Mouse (Mus musculus) yolk sac, embryonic 10.5 days (tissue): ENCODE data around the gene Rnf24.
"Not testable (repeated sequence)": the region's sequence is repeated elsewhere in the genome, so short reads cannot be mapped to it uniquely, and the experiment has no call there.

Experiments
- DNase-seq: peaks from one replicate; pipeline ENCODE4 v3.0.0-alpha.2; 2017; ENCODE audit warnings: low spot score

Rnf24 gene

DNA sequence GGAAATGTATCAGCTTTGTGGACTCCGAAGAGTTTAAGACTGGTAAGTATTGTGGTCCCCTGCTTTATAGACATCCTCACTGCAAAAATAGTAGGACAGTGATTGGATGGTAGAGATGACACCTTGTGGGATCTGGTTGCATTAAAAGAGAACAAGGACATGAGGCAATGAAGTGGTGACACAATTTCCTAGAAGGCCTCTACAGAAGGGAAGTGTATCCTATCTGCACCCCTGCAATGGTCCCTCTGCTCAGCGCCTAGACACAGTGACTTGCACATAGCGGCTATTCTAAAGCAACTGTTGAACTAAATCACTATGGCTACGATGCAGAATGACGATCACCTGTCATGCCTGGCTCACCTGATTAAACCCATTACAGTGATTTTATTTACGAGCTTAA, 15.1 kb downstream of the Rnf24 start:
- DNase-seq, result no peak

DNA sequence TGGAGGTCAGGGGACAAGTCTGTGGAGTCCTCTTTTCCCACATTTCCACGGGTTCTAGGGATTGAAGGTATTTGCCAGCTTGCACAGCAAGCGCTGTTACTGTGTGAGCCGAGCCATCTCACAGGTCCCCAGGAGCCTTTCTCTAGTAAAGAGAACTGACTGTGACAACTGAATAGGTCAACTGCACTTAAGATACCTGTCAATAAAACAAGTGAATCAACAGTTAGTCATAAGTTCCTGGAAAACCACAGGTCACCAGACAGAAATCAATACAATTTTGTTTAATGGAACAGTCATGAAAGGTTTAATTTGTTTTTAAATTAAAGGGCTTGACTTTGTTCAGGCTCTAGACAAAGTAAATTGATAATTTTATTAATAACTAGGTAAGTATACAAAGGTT, 22.1 kb downstream of the Rnf24 start:
- no peak for DNase-seq

DNA sequence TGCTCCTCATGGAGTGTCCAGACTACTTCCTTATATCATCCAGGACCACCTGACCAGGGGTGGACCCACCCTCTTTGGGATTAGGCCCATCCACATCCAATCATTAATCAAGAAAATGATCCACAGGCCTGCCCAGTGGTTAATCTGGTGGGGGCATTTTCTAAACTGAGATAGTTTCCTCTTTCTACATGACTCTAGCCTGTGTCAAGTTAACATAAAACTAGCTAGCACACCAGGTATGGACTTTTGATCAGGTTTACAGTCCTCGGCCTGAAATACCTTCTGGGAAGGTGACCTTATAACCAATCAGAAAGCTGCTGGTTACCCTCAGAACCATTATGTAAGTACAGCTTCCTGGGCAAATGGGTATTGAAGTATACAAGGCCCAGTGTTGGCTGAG, 23.7 kb downstream of the Rnf24 start:
- DNase-seq, result no peak

DNA sequence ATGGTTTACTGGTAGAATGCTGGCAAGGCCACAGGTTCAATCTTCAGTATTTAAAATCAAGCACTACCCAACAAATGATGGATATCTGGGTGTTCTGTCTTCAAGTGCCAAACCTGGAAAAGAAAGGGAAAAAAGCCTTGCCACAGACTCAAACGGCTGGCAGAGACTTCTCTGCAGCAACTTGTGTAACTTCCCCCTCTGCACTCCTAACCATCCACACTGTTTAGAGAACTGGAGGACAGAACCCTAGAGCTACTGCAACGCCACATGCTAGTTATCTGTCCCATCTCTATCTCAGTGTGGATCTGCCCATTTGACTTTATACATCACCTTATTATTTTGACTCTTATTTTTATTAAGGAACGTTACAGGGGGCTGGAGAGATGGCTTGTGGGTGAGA, 26.6 kb downstream of the Rnf24 start:
- no peak for DNase-seq

DNA sequence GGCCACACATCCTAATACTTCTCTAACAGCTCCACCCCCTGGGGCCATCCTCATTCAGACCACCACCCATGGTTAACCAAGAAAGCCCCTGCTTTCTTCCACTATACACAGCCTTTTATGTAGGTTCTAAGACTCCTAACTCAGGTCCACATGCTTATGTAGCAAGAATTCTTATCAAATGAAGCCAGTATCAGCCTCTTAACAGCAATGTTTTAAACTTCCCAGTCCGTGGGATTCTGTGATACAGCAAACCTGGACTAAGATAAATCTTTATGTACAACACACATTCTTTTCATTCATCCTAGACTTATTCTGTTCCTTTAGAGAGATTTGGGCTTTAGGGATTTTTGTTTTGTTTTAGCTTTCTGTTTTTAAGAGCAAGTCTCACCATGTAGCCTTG, 29.0 kb downstream of the Rnf24 start:
- no peak for DNase-seq

DNA sequence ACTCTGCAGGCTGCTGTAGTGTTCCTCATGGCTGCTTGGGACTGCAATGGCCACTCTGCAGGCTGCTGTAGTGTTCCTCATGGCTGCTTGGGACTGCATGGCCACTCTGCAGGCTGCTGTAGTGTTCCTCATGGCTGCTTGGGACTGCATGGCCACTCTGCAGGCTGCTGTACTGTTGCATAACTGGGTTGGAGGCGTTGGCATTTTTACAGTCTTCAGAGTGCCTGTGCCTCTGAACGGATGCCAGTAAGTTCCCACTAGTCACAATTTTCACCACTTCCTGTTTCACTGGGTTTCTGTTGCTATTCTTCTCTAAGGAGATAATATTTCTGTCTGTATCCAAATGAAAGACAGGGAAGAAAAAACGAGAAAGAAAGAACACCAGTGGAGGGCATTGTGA, 31.5 kb downstream of the Rnf24 start:
- DNase-seq, result not testable (repeated sequence)

DNA sequence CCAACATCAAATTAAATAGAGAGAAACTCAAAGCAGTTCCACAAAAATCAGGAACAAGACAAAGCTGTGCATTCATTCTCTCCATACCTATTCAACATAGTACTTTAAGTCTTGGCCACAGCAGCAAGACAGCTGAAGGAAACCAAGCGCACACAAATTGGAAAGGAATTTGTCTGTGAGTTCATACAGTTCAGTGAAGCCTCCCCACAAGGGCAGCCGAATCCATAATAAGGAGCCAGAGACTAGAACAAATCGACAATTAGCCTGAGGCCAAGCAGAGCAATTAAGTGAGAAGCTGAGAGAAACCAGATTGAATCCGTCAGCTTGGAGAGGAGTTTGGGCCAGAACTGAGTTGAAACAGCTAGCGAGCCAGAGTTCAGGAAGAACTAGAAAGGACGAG, 33.3 kb downstream of the Rnf24 start:
- DNase-seq, result no peak

DNA sequence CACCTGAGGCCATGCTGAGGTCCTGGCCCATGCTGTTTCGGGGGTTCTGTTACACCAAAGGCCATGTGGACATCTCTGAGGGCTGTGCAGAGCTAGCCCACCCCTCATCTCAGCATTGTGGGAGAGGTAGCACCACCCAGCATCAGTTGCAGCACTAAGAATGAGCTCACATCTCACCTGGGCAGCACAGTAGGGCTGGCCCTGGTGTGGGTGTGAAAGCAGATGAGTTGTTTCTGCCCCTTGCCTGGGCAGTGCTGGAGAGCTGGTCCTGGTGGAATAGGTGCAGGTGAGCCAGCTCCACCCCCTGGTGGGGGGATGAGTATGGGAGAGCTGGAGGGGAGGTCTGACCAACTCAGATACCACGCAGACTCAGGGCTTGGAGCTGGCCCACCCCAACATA, 36.5 kb downstream of the Rnf24 start:
- DNase-seq, result no peak

DNA sequence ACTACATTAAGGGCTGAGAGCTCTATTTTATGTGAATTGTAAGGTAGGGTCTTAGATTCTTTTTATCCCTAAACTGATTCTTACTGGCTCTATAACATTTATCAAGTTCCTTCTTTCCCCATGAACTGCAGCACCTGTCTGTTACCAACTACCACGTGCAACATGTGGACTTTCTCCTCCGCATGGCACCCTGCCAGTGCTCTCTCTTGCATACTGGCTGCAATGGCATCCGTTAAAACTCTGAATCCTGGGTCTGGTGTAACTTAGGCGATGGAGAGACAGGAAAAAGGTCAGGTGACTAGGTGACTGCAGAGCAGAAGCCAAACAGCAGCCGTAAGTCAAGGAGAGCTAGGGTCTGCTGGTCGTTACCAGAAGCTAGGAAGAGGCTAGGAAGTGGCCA, 43.4 kb downstream of the Rnf24 start:
- DNase-seq, result no peak

DNA sequence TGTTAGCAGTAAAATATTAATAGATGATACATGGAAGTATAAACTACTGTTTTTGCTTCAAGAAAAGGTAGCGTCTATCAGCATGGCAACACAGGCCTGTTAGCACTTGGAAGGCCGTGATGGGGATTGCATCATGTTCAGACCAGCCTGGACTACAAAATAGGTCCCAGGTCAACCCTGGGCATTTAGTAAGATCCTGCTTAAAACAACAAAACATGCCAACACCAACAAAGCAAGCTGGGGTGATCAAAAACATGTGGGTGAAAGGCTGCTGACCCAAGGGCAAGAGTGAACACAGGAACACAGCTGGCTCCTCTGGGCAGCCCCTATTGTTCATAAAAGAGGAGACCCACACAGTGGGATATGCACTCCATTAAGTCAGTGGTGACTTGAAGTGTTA, 44.9 kb downstream of the Rnf24 start:
- no peak for DNase-seq

DNA sequence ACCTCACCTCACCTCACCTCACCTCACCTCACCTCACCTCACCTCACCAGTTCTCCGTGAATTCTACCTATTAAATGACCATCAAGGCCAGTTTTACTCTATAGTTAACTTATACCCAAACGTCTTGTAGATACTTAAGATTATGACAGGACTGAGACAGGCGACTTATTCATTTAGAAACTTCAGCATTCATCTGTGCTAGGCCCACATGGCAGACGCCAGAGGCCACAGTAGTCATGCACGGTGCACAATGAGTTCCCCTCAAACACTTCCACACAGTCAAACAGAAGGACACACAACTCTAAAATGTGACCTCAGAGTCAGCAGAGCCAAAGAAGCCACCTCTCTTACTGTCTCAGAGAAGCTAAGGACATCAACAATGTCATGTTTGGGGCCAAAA, 45.3 kb downstream of the Rnf24 start:
- DNase-seq, result no peak

DNA sequence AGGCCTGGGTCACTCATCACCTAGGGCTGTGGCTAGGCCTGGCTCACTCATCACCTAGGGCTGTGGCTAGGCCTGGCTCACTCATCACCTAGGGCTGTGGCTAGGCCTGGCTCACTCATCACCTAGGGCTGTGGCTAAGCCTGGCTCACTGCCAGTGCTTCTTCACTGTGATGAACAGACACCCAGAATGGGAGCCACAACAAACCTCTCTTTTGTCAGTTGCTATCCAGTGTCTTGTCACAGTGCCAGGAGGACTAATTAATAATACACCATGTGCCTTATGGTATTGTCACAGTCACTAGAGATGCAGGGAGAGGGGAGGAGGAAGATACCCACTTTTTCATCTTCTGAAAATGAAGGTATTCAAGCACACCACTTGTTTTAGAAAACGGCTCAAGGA, 47.5 kb downstream of the Rnf24 start:
- DNase-seq, result not testable (repeated sequence)

DNA sequence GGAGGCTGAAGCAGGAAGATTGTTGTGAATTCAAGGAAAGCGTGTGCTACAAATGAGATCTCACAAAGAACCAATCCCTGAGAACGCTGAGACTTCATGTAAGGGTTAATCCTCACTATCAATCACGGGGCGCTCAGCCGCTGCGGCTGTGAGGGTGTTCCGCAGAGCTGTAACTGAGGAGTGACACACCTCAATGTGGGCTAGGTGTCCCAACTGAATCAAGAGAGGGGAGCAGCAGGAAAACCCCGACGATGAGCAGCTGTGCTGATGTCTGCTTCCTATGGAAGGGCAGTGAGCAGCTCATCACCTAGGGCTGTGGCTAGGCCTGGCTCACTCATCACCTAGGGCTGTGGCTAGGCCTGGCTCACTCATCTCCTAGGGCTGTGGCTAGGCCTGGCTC, 48.2 kb downstream of the Rnf24 start:
- no peak for DNase-seq

DNA sequence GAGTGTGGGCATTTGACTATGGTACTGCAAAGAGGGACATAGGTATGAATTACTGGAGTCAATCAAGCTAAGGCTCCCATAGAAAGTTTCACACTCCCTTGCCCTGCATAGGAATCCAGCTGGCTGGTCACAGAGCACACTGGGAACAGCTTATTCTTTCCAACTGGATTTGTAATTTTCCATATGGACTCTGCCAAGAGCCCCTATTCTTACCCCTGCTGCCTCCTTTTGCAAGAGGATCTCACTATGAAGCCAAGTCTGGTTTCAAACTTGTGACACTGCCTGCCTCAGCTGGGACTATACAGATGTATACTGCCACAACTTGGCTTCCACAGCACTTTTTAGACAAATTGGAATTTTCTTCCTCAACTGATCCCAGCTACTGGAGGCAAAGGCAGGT, 51.1 kb downstream of the Rnf24 start:
- DNase-seq, result no peak

DNA sequence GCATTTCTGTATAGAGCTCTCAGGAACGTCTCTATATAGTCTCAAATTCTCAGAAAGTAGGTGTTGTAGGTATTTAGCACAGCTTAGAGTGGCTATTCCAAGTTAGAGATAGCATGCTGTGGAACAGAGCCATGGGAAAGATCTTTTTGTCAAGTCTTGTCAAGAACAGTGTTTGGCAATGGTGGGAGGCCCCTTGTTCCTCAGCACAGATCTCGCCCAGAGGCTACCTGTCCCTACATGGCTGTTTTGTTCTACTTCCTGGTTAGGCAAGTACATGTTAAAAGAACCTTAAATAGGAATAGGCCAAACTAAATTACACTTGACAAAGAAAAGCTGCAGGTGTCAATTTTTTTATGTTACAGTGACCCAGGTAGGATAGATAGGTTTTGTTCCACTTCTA, 52.2 kb downstream of the Rnf24 start:
- DNase-seq, result no peak

DNA sequence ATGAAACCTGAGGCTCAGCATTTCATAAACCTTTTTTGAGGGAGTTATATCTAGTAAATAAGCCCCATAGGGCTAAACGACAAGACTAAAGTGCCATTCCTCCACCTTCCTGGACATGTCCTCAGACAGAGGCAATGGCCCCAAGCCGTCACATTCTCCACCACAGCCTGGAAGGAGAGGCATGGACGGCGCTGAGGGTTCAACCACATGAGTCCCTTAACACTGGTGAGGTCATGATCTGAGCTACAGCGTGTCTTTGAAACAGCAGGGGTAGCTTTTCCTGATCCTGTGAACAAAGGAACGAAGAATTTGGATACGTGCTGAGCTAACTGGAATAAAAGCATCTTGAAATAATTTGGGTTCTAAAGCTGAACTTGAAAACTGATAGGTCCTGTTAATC, 54.0 kb downstream of the Rnf24 start:
- DNase-seq, result not testable (repeated sequence)

DNA sequence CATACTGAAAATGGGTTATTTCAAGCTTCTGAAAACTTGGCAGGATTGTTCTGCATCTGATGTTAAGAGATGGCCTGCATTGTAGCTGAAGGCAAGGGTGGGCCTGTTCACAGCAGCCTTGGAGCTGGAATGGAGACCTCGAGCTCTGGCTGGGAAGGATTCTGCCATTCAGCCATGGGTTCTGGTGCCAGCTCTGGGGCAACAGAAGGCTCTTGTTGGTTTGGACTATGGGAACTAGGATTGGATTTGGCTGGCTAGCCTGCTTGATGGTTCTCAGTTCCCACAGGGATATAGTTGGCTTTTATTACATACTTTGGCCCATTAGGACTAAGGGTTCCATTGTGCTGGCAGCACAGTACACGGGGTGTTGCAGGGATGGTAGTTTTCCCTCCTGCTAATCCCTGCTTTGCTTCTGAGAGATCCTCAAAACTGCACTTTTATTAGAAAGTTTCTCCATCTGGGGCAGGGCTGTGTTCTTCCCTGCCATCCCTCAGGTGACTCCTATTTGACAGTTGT, 55.9 kb downstream of the Rnf24 start:
- DNase-seq, result no peak

DNA sequence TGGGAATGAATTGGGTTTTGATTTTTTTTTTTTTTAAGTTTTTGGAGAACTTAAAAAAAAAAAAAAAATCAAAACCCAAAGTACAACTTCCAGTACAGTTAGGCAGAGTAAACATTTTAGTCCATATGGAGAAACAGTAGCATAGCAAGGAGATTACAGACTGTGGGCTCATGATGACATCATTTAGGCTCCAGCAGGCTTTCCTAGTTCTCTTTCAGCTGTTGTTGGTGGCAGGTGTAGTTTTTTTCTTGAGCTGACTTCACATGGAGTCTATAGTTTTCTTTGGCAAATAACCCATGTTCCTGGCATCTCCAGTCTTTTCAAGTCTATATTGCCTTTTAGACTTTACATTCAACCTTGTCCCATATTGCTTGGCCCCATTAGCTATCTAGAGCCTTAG, 62.0 kb downstream of the Rnf24 start:
- DNase-seq, result no peak

DNA sequence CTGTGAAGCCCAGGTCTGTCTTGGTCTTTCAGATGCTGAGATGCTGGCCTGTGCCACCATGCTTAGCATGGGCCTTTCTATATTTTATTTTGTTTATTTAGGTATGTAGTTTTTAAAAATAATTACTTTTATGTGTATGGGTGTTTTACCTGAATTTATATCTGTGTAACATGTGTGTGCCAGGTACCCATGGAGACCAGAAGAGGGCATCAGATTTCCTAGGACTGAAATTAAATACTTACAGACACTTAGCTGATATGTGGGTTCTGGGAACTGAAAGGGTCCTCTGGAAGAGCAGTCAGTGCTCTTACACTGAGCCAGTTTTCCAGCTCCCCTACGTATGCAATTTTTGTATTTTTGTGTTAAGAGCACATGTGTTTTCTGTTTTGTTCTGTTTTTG, 66.4 kb downstream of the Rnf24 start:
- no peak for DNase-seq

DNA sequence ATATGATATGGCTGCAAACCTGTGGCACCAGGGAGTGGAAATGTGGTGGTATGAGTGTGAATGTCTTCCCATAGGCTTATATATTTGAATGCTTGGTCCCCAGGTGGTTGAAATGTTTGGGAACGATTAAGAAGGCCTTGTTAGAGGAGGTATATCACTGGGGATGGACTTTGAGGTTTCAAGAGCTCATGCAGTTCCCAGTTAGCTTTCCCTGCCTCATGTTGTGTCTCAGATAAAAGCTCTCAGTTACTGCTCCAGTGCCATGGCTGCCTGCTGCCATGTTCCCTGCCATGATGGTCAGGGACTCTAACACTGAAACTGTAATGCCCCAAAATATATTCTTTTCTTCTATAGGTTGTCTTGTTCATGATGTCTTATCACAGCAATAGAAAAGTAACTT, 71.1 kb downstream of the Rnf24 start:
- DNase-seq, result no peak

DNA sequence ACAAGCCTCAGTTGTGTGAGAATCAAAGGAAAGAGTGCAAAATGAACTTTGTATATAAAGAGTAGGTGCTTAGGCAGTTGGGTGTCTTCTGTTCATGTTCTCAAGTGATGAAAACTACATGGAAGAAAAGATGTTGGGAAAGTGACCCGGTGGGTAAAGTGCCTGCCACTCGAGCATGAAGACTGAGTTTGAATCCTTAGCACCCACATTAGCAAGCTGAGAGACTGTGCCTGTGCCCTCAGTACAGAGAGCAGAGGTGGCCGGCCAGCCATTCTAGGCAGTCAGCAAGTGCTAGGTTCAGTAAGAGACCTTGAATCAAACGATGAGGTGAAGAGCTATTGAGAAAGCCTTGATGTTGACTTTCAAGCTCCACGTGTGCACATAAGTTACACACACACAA, 76.0 kb downstream of the Rnf24 start:
- DNase-seq, result no peak

DNA sequence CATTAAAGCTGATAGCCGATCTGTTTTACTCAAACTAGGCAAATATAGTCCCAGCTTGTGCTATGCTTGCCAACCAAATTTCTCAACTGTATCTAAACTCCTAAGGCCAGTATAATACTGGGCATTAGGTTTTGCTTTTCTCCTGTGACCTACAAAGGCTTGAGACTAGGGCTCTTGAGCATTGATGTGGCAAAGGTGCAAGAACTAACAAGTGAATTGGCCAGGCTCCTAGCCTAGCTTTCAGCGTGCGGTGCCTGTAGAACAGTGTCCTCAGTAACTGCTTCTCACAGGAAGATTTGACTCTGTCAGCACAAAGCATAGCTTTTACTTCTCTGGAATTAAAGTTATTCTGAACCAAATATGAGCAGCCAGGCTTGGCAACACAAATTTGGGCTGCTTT, 77.2 kb downstream of the Rnf24 start:
- no peak for DNase-seq

DNA sequence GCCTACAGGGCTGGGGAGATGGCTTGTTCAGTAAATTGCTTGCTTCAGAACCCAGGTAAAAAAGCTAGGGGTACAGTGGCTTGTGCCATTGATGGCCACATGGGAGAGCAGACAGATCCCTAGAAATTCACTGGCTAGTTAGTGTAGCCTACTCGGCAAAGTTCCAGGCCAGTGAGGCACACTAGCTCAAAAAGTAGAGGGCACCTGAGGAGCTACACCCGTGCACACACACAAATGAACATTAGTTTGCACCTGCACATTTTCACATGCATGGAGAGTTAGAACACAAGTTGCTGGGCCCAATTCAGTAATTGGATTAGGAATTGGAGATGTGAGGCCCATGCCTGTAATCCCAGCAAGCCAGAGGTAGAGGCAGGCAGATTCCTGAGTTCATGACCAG, 87.6 kb downstream of the Rnf24 start:
- DNase-seq, result no peak

DNA sequence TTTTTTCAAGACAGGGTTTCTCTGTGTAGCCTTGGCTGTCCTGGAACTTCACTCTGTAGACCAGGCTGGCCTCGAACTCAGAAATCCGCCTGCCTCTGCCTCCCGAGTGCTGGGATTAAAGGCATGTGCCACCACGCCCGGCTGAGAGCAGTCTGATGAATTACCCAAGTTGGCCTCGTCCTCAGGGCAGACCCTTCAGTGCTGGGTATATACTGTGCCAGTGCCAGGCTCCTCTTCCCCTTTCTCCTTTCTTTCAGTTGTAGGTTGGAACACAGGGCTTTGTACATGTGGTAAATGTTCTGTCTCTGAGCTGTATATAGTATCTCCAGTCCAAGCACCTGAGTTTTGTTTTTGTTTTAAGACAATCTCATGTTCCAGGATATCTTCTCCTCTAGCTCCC, 88.7 kb downstream of the Rnf24 start:
- DNase-seq, result no peak
